Mouse (Mus musculus): ENCODE measurements around the gene Fam126b.
"Not testable (repeated sequence)": the region's sequence is repeated elsewhere in the genome, so short reads cannot be mapped to it uniquely, and the experiment has no call there.

The Fam126b gene

DNA sequence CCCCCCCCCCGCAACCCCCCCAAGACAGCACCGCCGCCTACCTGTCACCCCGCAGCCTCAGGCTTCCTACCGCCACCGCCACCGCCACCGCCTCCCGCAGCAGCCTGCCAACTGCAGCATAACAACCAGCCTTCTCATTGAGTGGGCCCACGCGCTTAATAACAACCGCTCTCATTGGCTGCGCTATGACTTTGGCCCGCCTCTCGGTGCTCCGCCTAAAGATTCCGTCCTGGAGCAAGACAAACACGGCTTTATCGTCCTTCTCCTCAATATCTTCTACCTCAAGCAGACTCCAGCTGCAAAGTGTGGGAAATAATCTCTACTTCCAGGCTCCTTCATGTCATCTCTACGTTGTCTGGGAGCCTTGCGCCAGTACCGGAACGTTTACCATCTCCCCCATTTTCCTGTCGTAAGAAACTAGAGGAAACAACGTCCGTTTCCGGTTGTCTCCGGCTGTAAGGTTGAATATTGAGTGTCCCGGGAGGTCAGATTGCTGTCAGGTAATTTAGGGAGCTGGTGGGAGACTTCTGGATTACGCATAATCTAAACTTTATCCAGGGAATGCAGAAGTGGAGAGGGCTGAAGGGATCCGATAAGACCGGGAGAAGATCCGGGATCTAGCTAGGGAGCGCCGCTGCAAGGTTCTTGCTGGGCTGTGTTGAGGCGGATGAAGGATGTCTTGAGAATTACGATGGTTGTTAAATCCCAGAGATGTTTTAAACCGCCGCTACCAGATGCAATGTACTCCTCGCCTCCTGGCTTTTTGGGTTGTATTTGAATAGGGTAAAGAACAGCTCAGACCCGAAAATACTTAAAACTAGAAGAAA is at the start of gene Fam126b, which contains the start of gene Ndufb3:
TSS of gene Fam126b (minus strand) at position 153 of the 827 bp plus-strand sequence.
TSS of gene Ndufb3 (plus strand) at position 214 of the 827 bp plus-strand sequence.
- DNase-seq (ENCODE audit: low spot score), result peak; percentile 84

GRCm38 (mm10) chr1:58628847-58629246 is 42.7 kb upstream of the Fam126b start:
- DNase-seq (ENCODE audit: low spot score), result not testable (repeated sequence)

DNA sequence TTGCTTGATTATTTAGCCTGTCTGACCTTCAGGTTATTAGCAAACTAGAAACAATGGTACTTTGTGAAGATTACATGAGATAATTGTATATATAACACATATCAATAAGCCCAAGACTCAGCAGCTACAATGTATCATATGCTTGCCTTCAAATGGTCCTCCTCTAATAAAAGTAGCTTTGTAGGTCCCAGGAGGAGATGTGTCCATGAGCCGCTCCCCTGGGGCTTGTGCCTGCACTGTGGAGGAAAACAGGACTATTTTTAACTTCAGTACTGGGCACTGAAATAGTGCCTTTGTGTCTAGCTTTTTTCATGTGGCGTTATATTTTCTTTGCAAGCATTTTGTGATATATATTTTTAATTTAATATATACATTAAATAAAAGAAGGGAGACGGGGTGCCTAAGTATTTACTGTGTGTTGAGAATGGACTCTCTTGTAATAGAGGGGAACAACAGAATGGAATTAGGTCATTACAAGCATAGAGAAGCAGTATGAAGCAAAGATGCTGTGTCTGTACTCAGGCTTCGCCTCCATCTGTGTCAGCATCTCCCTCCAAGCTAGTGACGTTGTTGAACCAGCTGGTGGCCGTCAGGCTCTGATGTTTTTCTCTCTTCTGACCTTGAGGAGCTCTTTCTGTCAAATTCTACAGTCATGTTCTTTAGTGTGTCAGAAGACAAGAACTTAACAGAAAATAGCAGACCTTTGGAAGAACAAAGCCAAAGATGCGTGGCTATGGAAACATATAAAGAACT is 36.0 kb upstream of the Fam126b start:
- no peak for DNase-seq (ENCODE audit: low spot score)

DNA sequence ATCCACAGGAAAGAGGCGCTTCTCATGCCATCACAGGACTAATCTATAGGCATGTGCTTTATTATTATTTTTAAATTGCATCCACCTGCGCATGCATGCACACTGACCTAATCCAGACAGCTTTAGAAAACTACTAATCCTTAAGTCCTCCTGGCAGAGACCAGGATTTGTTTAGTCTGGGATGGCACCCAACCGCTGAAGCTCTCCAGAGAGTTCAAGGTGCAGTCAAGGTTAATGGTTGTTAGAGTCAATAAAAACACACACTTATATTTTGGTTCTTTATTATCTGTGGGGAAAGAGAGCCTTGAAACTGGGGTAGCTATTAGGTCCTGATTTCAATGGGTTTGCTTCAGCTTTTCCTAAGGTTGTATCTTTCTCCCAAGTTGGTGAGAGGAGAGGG is 35.1 kb upstream of the Fam126b start:
- DNase-seq (ENCODE audit: low spot score), result no peak

DNA sequence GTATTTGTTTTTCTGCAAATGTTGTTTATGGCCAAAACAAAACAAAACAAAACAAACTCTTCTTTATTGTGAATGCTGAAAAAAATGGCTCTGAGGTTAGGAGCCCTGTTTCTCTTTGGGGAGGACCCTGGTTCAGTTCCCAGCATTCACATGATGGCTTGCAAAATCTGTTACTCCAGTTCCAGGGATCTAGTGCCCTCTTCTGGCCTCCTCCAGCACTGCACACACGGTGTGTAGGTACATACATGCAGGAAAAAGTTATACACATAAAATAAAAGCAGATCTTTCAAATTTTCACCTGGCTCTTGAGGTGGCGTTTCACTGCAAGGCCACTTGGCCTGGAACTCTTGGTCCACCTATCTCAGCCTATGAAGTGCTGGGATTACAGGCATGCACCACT is 32.6 kb upstream of the Fam126b start:
- DNase-seq (ENCODE audit: low spot score), result no peak

DNA sequence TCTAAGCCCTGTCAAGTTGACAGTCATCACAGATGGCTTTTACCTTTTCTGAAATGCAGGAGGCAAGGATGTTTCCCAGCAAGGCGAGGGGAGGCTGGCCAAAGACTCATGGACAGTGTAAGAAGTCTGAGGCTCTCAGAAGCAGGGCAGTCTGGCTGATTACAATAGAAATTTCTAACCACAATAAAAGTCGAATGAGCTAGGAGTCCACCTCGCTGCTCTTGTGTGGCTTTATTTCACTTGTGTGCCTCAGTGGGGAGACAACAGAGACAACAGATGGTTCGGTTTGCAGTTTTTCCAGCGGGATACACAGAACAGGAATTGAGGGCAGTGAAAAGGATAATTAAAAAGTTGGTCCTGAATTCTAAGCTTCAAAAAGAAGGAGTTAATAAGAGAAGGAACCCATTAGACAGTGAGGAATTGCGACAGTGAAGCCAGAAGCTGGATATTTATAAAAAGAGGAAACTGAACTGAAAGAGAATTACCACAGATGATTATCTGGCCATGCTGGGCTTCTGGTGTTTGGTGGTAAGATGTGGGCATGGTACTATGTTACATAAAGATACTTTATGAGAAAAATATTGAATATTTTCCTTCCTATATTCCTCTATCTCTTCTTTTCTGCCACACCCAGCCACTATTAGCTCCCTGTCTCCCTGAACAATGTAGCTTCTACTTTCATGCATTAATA is 32.0 kb upstream of the Fam126b start:
- no peak for DNase-seq (ENCODE audit: low spot score)

DNA sequence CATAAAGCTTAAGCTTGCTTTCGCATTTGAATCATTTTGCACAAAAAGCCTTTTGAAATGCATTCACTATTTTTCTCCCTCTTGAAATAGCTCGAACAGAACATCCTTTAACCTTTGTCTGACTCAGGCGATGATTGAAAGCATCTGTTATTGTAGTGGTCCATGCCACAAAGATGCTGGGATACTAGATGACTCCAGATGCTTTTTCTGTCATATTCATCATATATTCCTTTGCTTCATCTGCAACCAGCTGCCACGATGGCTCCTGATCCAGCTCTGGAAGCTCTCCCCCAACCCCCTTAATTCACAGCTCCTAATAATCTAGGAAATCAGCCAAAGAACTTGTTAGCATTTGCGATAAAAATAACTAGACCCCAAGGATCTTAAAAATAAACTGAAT is 31.0 kb upstream of the Fam126b start:
- DNase-seq (ENCODE audit: low spot score), result no peak

DNA sequence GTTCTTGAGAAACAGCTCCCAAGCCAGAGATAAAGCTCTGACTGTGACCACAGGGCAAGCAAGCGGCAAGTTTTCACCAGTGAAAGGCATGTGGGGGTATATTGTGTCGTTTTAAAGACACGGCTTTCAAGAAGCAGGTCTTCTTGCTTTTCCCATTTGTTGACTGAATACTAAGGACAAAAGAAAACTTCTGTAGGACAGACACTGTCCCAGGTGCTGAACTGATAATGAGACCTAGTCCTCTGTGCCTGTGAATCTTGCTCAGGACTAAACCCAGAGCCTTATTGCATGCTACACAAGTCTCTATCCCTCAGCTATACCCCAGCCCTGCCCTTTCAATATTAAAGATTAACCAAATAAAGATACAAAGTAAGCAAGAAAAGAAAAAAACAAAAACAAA is 30.1 kb upstream of the Fam126b start:
- no peak for DNase-seq (ENCODE audit: low spot score)

DNA sequence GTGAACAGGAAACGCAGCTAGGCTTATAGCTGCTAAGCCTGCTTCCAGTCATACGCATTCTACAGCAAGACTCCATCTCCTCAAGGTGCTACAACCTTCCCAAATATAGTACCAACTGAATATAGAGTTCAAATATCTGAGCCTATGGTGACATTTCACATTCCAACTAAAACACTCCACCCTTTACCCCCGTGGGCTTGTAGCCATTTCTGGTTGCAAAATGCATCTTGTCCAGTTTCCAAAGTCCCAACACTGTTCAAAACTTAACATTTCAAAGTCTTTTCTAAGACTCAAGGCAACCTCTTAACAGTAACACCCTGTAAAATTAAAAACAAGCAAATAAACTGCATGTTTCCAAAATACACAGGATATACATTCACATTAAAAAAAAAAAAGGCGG is 29.0 kb upstream of the Fam126b start:
- no peak for DNase-seq (ENCODE audit: low spot score)

GRCm38 (mm10) chr1:58614424-58614823 is 28.3 kb upstream of the Fam126b start:
- DNase-seq (ENCODE audit: low spot score), result no peak

DNA sequence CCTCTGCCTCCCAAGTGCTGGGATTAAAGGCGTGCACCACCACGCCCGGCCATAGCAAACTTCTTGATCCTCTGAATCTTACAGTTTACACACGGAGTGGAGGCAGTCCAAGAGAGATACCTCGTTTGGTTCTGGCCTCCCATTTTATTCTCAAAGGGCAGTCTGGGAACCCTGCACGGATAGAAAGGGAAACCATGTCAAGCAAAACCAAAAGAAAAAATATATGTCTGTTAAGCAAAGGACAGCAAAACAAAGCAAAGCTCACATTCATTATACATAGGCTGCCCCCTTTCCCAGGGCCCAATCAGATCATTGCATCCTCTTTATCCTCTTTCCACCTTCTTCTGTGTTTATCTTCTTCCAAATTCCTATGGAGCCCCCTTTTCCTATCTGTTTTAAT is 27.7 kb upstream of the Fam126b start:
- DNase-seq (ENCODE audit: low spot score), result no peak

GRCm38 (mm10) chr1:58610611-58611010 is 24.5 kb upstream of the Fam126b start:
- no peak for DNase-seq (ENCODE audit: low spot score)

- DNase-seq (ENCODE audit: low spot score), result no peak
These were observed 24.0 kb upstream of the Fam126b start for GRCm38 (mm10) chr1:58610166-58610565.

GRCm38 (mm10) chr1:58609591-58609990 is 23.5 kb upstream of the Fam126b start:
- DNase-seq (ENCODE audit: low spot score), result not testable (repeated sequence)

DNA sequence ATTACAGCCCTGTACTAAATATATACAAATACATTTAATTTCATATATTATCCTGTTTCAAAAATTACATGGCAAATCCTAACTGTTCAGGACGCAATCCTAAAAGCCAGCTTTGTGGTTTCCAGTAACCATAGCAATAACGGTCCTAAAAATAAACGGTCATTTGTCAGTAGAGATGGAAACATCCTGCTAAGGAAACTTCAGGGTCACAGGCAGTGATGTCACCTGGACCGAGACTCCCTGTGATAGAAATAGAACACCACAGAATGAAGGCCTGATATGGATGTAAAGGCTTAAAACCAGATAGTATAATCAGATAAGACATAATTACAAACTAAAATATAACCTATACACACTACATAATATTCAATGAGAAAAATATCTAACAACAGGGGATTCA is 17.6 kb upstream of the Fam126b start:
- no peak for DNase-seq (ENCODE audit: low spot score)

DNA sequence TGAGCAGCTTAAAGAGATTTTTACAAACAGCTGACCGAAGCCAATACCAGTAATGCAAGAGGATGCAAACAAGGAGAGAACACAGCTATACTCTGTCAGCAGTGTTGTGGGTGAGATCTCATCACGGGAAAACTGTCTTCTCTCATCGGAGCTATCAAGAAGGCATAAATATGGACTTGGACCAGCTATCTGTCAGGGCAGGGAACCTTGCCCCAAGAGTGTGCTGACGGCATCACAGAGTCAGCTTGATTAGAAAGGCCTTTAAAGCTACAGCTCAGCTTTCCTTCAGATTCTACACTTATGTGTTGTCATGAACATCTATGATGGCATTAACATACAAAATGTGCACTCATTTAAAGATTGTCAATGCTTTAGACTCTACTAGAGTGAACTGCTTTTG is 16.6 kb upstream of the Fam126b start:
- no peak for DNase-seq (ENCODE audit: low spot score)

- DNase-seq (ENCODE audit: low spot score), result no peak
These were observed 1.4 kb upstream of the Fam126b start for GRCm38 (mm10) chr1:58587491-58587890.

DNA sequence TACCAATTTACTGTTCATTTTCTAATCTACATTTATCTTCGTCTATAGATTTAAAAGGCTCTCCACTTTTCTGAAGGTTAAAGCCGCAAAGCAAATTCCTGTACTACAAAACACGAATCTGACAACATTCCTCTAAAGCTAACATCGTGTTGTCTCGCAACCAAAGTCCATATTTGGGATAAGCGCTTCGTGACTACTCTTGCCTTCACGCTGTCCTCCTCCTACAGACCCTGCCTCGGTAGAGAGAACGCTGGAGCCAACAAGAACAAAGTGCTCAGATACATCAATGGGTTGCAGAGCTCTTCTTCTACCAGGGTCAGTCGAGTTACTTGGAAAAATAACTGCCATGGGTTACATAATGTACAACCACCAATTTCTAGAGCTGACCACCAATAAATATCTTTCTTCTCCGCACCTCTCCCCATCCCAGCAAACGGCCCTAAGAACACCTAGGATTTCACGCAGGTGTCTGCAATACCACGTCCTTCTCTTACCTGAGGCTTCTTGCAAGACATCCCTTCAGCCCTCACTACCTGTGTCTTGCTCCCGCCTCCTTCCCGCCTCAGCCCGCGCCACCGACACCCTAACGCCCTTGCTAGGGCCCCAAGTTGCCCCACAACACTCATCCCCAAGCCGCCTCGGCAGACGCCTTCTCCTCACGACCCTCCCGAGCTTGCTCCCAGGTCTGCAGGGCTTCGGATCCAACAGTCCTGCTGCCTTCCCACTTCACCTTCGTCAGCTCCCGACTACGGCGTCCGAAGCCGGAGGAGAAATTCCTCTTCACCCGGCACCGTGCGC is 551 bp downstream of the Fam126b start:
- DNase-seq (ENCODE audit: low spot score), result peak; percentile 4

DNA sequence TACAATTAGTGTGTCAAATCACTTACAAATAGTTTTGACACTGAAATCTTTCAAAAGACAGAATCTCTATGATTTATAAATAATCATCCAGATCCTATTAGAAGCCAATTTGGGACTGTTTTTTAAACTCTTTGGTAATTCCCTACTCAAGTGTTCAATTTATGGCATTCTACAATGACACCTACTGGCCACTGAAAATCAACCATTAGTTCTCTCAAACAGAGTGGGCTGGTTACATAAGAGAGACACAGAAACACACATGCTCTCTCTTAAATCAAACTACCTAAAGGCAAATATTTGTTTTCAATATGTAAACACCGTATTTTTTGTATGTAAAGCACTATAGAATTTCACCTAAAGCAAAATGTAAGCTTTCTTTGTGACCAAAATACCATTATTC is 1.9 kb downstream of the Fam126b start:
- no peak for DNase-seq (ENCODE audit: low spot score)

GRCm38 (mm10) chr1:58582611-58583010 is 3.5 kb downstream of the Fam126b start:
- DNase-seq (ENCODE audit: low spot score), result no peak

GRCm38 (mm10) chr1:58579179-58579578 is 6.9 kb downstream of the Fam126b start:
- DNase-seq (ENCODE audit: low spot score), result no peak

GRCm38 (mm10) chr1:58570437-58570836 is 15.7 kb downstream of the Fam126b start:
- no peak for DNase-seq (ENCODE audit: low spot score)
